Mouse (Mus musculus) left cerebral cortex, postnatal 25 days (tissue): Measurements from ENCODE around the gene Pdss2. TPM values are rescaled to one million over a fixed set of nuclear protein-coding genes. Genes with fewer than 3 reads are reported as not detected.
"Not testable (repeated sequence)": the region's sequence is repeated elsewhere in the genome, so short reads cannot be mapped to it uniquely, and the experiment has no call there.

ENCODE experiments used
- DNase-seq, 2 experiments: peaks; one replicate each; pipeline ENCODE4 v3.0.0; 2022; ENCODE audit warnings: low spot score in 2 of 2, mixed read lengths in 1 of 2
- intact Hi-C: fragments of 180-260 bp; cut with DNase I; formaldehyde crosslinking; loops from one replicate; pipeline ENCODE4 v1.15.1; 2025
- total RNA-seq, 2 experiments: library from RNA; stranded (reverse); gene quantifications; 2 replicates each; pipeline ENCODE4 v1.2.3; 2021

Gene Pdss2
- total RNA-seq, 2 experiments from 2014 or later, result 14.8 to 15.7 TPM

DNA sequence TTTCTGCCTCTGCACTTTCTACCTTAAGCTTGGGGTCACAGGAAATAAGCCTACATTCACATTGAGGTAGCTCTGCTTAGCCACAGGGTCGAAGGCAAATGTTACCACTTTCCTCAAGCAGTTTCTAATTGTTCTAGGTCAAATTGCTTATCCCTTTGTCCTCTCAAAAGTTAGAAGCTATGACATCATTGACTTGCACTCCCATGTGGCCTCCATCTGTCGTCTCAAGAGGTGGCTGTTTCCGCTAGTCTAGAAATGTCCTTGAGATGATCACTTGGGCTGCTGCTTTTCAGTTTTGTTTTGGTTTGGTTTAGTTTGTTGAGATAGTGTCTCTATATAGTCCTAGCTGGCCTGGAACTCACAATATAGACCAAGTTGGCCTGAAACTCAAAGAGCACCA lies 13.7 kb downstream of the Pdss2 start:
- intact Hi-C loops, result no loop called here
- DNase-seq, result no peak

DNA sequence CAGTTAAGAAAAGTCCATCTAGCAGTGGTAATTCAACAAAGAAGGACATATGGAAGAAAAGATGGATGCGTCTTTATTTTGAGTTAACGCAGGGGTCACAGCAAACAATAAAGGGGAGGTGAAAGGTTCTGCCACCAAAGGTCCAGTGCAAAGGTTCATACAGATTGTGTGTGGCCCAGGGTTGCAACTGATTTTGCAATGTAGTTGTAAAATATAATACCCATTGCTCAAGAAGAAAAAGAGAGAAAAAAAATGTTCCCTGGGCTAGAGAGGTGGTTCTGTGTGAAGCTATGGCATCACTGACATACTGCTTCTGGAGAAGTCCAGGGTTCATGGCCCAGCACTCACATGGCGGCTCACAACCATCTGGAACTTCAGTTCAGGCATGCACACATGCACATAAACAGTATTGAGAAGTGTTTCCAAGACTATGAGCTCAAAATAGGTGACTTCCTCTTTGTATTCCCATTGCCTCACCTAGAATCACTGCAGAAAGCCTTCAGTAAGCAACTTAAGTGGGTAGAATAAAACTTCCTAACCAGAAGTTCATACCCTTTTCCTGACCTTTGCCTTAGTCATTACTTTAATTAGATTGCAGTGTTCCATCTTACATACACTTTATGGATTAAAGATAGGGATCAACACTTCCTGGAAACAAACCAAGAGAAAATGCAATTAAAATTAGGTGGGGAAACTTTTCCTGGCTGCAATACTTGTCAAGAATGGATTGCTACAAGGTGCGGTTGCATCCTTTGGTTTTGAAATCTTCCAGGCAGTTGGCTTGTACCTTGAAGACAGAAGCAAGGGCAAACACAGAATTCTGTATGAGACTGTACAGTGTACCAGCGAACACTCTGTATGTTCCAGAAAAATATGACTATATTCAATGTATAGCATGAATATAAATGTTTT lies 14.7 kb downstream of the Pdss2 start:
- DNase-seq, result no peak
- intact Hi-C loops, result no loop called here

DNA sequence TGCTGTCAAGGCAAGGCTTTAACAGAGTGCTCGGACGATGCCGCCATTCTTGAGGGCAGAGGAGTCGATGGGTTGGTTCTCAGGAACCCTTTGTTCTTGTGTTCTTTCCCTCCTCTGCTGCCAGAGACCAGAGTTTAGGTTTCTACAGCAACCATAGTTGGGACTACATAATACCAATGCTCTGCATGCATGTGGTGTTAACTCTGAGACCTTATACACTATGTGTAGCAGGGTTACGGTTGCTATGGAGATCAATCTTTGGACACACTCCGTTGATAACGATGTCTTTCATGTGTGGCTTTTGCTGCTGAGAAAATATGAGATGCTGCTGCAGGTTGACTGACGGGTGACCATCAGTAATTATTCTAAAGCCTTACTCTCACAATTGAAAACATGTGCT lies 20.9 kb downstream of the Pdss2 start:
- intact Hi-C loops, result no loop called here
- DNase-seq, result no peak

DNA sequence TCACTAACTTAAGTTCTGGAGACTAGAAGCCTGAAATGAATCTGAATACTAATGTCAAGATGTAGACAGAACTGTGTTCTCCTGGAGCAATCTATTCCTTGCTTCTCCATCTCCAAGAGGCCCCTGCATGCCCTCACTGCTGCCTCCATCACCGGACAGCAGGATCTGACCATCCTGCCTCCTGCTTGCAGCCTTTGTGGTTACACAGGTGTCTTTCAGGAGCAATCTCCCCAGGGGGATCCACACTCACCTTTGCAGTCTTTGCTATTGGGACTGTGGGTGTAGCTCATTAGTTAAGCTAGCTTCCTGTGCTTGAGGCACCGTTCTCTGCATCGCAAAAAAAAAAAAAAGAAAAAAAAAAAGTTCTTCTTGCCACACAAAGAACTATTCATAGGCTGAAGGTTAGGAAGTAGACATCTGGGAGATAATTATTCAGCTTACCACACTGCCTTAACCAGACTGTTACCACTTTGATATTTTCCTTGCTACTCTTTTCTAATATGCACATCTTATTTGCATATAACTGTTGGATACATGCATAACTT lies 23.0 kb downstream of the Pdss2 start:
- intact Hi-C loops, result no loop called here

DNA sequence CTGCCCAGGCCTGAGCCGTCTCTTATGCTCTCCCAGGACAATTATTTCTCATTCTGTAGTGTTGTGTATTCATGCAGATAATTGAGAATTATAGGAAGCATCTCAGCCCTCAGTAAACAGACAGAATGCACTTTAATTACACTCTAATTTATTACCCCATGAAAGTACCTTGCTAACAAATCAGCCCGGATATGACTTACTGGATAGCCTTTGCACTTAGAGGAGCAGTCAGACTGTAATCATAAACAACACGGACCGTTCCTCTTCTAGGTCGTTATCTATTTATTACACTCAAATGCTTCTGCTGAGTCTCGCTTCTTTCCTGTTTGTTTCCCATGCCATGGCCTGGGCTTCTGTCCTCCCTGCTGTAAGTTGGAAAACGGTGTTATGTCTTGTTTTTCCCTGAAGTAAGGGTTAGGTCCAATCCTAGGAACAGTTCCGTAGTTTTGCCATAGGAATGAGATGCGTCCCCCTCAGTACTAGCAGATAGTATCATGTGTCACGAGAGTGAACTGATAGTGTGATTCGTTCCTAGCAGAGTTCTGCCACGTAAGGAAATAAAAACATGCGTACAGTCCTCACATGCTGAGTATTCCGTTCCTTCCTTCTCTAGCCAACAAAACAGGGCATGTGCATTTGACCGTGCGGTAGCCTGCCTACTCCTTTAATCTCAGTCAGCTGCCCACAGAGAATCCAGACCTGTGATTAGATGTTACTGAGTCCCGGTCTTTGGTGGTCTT lies 24.3 kb downstream of the Pdss2 start:
- DNase-seq, result no peak
- intact Hi-C loops, result no loop called here

More for the DNA sequence above, 23.0 kb downstream of the Pdss2 start:
- DNase-seq, result no peak

DNA sequence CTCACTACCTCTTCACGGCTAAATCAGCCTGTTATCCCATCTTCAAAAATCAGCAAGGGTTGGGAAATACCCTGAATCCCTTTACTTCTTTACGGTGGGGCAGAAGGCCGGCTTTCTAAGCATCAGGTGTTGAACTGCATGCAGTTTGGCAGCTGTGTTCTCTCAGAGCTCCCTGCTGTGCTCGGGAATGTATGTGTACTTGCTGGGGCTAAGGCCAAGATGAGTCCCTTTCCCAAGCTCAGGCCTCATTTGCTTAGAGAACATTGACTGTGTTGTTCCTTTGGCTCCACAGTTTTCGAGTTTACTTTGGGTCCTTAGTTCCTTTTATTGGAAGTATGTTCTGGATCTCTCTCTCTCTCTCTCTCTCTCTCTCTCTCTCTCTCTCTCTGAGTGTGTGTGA lies 26.7 kb downstream of the Pdss2 start:
- intact Hi-C loops, result no loop called here
- DNase-seq, result no peak

DNA sequence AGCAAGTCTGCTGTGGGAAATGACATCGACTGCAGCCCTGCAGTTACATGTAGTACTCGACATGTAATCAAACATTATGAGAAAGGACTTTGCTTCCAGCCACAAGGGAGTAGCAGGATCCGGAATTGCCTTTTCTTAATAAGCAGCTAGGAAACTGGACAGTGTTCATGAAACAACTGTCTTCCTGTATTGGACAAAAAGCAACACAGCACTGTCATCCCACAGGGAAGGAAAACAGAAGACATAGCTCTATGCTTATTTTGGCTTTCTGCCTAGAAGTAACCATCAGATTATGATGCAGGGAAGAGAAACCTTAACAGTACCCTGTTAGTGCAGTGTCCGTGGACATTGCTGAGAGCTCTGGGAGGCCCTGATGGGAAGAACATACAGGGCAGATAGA lies 31.0 kb downstream of the Pdss2 start:
- intact Hi-C loops, result no loop called here

DNA sequence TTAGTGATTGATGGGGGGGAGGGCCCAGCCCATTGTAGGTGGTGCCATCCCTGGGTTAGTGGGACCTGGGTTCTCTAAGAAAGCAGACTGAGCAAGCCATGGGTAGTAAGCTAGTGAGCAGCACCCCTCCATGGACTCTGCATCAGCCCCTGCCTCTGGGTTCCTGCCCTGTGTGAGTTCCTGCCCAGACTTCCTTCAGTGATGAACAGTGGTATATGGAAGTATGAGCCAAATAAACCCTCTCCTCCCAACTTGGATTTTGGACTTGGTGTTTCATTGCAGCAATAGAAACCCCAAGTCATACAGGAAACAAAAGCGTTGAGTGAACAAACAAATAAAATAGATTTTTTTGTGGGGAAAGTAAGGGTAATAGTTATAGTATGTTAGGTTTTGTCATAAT lies 35.7 kb downstream of the Pdss2 start:
- intact Hi-C loops, DNase-seq: not testable (repeated sequence)

More for the DNA sequence above, 31.0 kb downstream of the Pdss2 start:
- no peak for DNase-seq

DNA sequence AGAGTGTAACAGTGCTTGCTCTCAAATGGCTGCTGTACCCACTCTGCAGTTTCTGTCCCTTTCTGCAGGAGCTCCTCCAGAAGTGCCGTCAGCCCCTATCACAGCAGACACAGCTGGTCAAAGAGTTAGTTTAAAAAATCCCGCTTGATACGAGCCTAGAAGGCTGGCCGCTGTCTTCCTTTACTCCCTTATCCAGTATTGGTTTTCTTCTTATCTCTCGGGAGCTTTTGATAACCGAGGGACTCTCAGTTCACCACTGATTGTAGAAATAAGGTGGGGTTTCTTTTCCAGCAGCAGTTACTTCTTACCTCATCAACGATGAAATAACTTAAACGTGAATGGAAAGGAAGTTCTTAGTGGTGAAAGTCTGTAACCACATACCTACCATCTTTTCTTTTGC lies 36.2 kb downstream of the Pdss2 start:
- intact Hi-C loops, DNase-seq: not testable (repeated sequence)

DNA sequence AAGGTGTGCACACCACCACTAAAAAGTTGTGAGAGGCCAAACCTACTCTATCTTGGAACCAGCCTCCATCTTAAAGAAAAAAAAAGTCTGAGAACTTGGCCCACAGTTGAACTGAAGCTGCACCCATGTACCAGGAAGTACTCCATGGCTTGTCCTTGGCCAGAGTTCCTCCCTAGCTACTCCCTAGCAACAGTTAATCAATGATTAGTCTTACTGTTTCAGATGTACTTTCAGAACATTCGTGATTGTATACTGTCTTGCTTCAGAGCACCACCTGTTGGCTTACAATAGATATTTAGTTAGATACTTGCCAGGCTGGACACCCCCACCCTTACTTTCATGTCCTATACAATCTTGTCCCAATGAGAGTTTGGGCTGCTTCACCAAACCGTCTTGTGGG lies 50.0 kb downstream of the Pdss2 start:
- no peak for DNase-seq
- intact Hi-C loops, result no loop called here

DNA sequence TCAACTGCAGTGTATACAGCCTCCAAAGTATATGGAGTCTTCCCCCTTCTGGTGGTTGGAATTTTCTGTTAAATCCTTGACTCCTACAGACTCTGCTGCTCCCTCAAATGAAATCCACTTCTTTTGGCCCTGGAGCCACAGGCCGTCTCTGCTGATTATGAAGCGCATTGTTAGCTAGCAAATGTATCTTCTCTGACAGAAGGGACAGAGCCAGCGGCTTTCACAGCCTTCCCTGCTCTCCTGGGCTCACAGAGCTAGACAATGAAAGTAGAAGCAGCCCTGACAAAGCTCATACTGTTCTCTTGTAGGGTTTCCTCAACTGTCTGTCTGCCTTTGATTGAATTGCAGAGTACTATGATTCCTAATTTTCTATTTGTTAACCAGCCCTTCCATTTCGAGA lies 51.1 kb downstream of the Pdss2 start:
- intact Hi-C loops, result no loop called here
- no peak for DNase-seq

DNA sequence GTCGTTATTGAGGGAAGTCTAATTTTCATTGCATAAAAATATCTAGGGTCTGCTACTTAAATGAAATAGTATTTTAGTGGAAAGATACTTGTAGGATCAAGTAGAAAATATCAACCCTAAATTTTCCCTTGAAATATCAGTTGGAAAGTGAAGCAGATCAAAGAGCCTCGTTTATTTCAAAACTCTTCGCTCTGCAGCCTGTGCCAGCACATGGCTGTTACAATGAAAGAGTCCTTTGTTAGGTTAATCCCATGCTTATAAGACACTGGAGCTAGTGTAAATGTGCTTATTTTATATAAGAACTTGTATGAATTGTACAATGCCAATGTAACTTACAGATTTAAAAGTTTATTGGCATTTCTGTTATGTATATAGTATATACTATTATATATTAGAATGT lies 51.8 kb downstream of the Pdss2 start:
- intact Hi-C loops, result no loop called here
- no peak for DNase-seq

DNA sequence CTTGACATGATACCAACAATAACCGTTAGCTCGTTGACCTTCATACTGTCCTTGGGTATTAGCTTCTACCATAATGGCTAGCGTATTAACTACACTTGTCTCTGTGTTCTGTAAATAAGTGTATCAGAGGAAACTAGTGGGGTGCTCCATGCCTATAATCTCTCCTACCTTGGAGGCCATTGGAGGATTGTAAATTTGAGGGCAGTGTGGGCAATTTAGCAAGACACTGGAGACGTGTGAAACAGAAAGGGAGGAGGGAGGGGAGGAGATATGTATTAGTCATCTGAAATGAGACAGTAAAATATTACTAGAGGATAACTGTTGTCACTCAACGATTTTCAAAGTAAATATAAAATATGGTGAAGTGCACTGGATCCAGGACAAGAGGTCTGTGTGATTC lies 54.2 kb downstream of the Pdss2 start:
- intact Hi-C loops, result loop anchor here (5.0 kb wide), 1 partner anchor 103 kb away; the partner anchor contains the start of genes 9030612E09Rik and Sobp
- DNase-seq, result no peak

DNA sequence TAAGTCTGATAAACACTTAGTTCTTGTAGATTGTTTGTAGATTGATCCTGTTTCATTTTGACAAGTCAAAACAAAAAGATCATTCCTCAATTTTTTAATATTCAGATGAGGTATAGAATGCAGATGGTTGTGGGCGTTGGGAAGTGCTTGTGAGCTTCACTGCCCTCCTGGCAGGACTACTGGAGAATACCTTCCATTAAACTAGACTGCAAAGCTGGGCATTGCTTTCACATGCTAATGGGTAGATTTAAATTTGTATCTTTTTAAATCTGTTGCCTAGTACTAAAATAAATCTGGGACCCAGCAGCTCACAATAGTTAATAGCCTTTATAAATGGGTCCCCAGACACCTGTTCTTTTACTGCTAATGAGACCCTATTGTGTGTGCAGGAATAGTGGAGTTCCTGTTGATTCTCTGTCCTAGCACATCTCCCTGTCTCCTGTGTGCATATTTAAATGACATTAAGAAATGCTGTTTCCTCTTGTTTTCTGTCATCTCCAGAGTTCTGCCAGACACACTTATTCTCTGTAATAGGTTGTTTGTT lies 54.9 kb downstream of the Pdss2 start:
- intact Hi-C loops, result loop anchor here (5.0 kb wide), 1 partner anchor 104 kb away; the partner anchor contains the start of genes 9030612E09Rik and Sobp

DNA sequence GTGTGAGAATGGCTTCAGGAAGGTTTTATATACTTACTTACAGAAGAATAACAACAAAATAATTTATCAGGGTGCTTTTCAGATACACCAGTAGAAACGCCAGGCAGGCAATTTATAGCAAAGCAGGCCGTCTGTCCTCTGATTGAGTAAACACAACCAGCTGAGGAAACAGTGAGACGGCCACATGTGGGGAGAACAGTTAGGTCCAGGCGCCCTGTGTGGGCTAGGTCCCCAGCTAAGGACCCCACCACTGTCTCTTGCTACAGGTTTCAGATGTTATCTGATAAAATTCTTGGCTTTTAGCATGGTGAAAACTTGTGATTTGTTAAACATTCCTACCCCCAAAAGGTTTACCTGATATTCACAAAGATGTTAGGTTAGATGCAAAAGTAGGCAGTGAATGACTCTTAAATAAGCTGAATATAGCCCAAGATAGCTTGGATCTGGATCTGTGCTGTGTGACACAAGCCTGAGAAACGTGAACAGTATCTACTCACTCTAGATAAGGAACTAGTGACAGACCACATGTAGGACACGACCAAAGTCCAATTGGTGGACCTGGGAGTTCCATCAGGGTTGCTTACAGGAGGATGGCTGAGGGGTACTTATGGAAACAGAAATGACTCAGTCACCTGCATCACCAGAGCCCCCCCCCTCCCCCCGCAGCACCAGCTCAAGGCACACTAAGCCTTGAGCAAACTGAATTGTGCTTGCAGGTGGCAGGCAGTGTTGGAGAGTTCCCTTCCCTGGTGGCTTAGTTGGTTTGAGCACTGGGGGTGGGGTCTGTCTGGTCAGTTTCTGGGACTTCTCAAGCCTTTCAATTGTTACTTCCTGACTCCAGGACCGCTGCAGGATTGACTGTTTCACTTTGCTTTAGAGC lies 56.2 kb downstream of the Pdss2 start:
- intact Hi-C loops, result loop anchor here (5.0 kb wide), 1 partner anchor 105 kb away; the partner anchor contains the start of genes 9030612E09Rik and Sobp
- no peak for DNase-seq

More for the DNA sequence above, 54.9 kb downstream of the Pdss2 start:
- no peak for DNase-seq

DNA sequence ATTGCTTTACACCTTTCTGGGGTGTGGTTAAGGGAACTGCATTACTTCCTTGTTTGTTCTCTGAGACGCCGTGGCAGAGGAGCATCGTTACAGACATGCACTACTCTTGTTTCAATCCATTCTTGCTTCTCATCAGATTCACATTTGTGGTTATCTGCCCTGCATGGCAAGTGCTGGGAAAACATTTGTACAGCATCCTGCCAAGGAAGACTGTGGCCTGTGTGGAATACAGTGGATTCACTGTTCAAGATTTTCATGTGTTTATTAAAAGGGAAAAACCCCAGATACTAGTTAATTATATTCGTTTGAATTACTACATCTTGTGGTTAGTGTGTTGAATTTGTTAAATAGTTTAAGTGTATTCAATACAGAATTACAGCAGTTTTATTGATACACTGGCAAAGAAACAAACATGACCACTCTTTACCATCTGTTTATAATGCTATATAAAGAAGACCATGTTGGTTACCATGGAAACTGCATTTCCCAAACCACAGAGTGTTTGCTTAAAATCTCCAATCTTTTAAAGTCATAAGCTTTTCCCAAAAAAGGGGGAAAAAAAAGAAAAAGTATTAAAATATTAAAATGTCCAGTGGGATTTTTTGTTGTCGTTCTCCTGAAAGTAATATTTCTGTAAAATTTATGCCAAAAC lies 58.5 kb downstream of the Pdss2 start:
- peak in 1 of 2 experiments; percentile 58 for DNase-seq
- intact Hi-C loops, result loop anchor here (5.0 kb wide), 1 partner anchor 107 kb away; the partner anchor contains the start of genes 9030612E09Rik and Sobp

DNA sequence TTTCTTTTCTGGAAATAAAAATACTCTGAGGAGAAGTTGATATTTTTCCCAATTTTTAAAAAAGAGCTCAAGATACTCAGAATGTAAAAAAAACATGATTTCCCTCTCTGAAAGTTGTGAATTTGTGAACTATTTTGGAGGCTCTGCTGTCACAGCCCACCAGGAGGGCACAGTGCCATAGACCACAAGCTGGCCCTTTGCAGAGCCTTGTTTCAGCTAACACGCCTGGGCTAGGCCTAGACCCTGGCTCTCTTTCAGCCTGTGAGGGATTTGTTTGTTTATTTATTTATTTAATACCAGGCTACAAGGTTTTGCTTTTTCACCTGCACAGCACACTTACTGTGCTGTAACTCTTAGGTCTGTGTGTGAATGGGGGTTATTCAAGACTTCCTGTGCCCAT lies 64.3 kb downstream of the Pdss2 start:
- DNase-seq, result peak in 1 of 2 experiments; percentile 37
- intact Hi-C loops, result no loop called here

DNA sequence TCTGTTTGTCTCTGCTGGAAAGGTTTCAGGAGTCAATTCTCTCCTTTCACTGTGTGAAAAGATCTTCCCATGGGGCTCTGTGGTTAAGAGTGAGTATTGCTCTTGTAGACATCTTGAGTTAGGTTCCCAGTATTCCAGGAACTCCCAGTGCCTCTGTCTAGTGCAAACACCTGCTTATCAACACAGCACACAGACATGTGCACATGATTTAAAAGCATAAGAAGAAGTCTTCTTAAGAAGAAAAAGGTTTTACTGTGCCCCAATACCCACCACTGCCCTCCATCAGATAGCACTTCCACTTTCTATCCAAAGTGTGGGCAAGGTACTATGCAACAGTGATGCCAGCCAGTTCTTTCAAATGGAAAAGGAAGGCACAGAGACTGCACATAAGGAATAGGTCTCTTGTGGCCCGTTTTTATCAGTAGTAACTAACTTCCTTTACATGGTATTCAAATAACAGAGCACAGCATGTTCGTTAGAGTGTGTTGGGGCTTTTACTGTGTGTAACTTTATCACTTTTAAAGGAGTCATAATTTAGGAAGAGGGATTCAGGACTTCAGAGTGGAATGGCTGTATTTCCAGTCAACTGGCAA lies 69.4 kb downstream of the Pdss2 start:
- intact Hi-C loops, result no loop called here
- DNase-seq, result no peak
